Mouse (Mus musculus): ENCODE data around the gene Usp36. TPM values are rescaled to one million over a fixed set of nuclear protein-coding genes. Genes with fewer than 3 reads are reported as not detected.

The Usp36 gene
- polyA plus RNA-seq (2012; ENCODE audit: insufficient read depth, low replicate concordance) = 14.8 and 17.4 TPM in 2 replicates

DNA sequence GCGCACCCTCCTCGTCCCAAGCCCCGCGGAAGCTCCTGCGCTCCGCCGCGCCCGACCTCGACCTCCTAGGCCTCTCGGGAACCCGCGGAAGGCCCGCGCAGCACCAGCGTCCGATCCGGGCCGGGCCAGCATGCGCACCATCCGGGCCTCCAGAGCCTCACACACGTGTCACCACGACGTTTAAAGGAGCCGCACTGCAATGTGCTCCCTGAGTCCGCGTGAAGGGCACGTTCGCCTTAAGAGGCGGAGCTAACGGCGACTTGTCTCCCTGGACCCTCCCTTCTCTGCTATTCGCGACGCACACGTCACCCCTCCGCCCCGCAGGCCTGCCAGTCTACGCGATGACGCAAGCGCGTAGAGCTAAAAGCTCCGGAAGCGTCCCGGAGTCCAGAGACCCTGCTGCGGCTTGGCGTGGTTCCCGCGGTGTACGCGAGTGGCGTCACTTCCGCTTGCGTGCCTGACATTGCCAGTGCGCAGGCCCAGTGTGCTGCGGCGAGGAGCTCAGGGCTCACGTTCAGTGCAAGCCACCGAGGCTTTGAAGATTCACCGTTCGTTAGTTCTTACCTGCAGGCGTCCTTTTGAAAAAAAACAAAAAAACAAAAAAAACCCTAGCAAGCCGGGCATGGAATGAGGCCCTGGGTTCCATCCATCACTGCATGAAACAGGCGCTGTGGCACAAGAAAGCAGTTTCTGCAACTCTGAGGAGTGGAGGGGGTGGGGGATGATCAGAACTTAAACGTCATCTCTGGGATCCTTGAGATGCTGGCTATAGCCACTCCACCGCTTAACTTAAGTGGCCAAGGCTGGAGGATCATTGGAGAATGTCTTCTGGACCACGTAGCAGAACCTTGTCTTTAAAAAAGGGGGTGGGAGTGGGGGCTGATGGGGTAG, at the start of gene Usp36:
Gene Usp36 (minus strand): TSS at position 246 of the 891 bp plus-strand sequence.
- TF ChIP-seq GATA1 (IDR thresholded peaks at IDR 0.05; ENCODE audit: borderline replicate concordance, low read length) = no peak
- peak; percentile 71 for TF ChIP-seq FLI1 (IDR thresholded peaks at IDR 0.05; ENCODE audit: low read length)
- Histone ChIP-seq H3K27me3 (replicated peaks) (peaks cover 13% of the 10 kb centered on the region), H3K4me3 (replicated peaks) (peak within 1 kb of the TSS; percentile 100), H3K36me3 (replicated peaks; ENCODE audit: low read length) (peaks cover 27% of the 10 kb centered on the region), H3K4me1 (peaks cover 44% of the 10 kb centered on the region), H3K9me3 (peaks cover 11% of the 10 kb centered on the region)

DNA sequence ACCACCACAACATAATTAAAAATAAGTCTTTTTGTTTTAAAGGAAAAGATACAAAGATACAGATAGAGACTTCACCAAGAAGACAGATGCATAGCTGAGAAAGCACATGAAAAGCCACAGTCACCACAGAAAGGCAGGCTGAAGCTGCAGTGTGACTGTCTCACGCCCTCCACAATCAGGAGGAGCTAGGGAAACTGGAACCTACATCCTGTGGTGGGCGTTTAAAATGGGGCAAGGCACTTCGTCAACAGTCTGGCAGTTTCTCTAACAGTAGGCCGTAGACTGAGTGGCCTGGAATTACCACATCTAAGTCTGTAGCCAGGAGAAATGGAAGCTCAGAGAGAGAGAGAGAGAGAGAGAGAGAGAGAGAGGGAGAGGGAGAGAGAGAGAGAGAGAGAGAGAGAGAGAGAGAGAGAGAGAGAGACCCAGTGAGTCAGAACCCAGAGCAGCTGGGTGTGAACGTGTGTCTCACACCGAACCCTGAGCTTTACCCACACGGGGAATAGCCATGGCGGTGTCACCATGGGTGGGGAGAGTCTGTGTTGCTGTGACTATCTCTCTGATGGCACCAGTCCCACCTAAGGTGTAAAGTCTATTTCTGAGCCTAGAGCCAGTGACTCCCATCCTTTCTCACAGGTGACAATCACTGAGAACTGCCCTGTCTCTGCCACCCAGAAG, 47.6 kb upstream of the Usp36 start:
- Histone ChIP-seq H3K4me1 (peaks cover 5% of the 10 kb centered on the region), H3K27me3 (replicated peaks) (peaks cover 80% of the 10 kb centered on the region), H3K9me3 (no peaks in the 10 kb centered on the region), H3K36me3 (replicated peaks; ENCODE audit: low read length) (no peaks in the 10 kb centered on the region), H3K4me3 (replicated peaks) (no peak overlapping the region)
- TF ChIP-seq FLI1 (IDR thresholded peaks at IDR 0.05; ENCODE audit: low read length) = no peak
- TF ChIP-seq GATA1 (IDR thresholded peaks at IDR 0.05; ENCODE audit: borderline replicate concordance, low read length) = no peak

DNA sequence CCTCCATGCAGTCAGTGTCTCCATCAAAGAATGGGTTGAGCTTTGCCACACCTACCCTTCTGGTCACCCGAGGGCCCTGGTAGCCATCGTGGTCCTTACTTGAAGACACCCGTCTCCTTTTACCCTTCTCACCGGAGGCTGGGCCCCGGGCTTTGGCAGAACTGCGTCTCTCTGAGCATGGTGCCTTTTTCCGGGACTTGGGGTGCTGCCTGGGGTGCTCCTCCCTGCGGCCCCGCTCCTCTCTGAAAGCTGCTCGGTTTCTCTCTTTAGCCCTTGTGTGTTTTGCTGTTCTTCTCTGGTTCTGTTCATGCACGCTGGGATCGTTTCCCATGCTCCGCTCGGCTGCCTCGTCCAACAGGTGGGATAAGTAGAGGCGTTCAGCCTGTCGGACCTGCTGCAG, 43.4 kb upstream of the Usp36 start:
- TF ChIP-seq GATA1 (IDR thresholded peaks at IDR 0.05; ENCODE audit: borderline replicate concordance, low read length) (no peak), FLI1 (IDR thresholded peaks at IDR 0.05; ENCODE audit: low read length) (no peak)
- H3K4me1 ChIP-seq = peaks cover 5% of the 10 kb centered on the region
- no peaks in the 10 kb centered on the region for H3K36me3 ChIP-seq (replicated peaks; ENCODE audit: low read length)
- no peak overlapping the region for H3K4me3 ChIP-seq (replicated peaks)
- peaks cover 69% of the 10 kb centered on the region for H3K27me3 ChIP-seq (replicated peaks)
- H3K9me3 ChIP-seq = no peaks in the 10 kb centered on the region

DNA sequence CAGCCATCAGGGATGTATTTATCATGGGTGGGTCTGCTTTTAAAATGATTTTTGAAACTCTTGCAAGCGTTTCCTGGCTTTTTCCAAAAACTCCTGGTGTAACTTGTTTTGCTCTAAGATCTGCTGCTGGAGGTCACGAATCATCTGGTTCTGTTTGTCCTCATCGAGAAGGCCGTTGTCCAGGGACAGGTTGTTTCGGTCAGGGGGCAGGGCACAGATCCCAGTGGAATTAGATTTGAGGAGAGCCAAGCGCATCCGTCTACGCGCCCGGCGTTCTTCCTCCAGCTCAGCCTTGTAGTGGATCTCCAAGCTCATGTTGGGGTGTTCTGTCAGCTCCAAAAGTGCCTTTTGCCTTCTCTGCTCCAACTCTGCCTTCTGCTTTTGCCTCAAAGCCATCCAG, 42.3 kb upstream of the Usp36 start:
- Histone ChIP-seq H3K36me3 (replicated peaks; ENCODE audit: low read length) (no peaks in the 10 kb centered on the region), H3K27me3 (replicated peaks) (peaks cover 70% of the 10 kb centered on the region), H3K9me3 (no peaks in the 10 kb centered on the region), H3K4me1 (peaks cover 2% of the 10 kb centered on the region; the same call in 1 of the 2 replicates), H3K4me3 (replicated peaks) (no peak overlapping the region)
- no peak for TF ChIP-seq GATA1 (IDR thresholded peaks at IDR 0.05; ENCODE audit: borderline replicate concordance, low read length)
- TF ChIP-seq FLI1 (IDR thresholded peaks at IDR 0.05; ENCODE audit: low read length) = no peak

DNA sequence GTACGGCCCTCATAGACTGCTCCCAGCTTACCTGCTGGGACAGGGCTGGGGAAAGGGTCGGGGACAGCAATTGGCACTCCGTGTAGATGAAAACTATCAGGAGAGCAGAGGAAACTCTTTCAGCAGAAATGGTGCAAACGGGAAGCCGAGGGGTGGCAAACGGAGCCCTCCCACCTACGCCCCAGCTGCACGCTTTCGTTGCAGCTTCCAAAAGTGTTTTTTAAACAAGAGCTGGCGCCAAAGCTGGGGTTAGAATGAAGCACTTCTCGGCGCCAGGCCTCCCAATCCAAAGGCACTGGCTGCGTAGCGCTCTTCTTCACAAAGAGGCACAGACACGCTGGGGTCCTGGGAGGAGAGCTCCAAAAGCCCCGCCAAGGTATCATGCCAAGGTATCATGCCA, 40.7 kb upstream of the Usp36 start:
- TF ChIP-seq FLI1 (IDR thresholded peaks at IDR 0.05; ENCODE audit: low read length) (no peak), GATA1 (IDR thresholded peaks at IDR 0.05; ENCODE audit: borderline replicate concordance, low read length) (no peak)
- Histone ChIP-seq H3K4me3 (replicated peaks) (no peak overlapping the region), H3K9me3 (no peaks in the 10 kb centered on the region), H3K36me3 (replicated peaks; ENCODE audit: low read length) (no peaks in the 10 kb centered on the region), H3K27me3 (replicated peaks) (peaks cover 76% of the 10 kb centered on the region), H3K4me1 (no peaks in the 10 kb centered on the region)

DNA sequence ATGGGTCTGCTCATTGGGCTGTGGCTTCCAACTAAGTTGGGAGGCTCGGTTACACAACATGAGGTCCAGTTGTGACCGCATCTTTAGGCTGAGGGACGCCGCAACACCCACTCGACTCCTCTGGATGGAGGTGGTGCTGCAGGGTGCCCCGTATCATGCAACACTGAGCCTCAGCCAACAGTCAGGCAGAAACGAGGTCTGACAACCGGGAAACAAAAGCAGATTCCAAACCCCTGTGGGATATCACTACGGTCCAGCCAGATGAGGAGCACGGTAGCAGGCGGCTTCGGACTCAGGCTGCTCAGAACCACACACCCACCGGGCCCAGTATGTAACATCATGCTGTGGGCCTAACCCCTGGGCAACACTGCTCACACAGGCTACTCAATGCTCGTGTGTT, 40.3 kb upstream of the Usp36 start:
- Histone ChIP-seq H3K27me3 (replicated peaks) (peaks cover 79% of the 10 kb centered on the region), H3K36me3 (replicated peaks; ENCODE audit: low read length) (no peaks in the 10 kb centered on the region), H3K4me1 (no peaks in the 10 kb centered on the region), H3K9me3 (no peaks in the 10 kb centered on the region), H3K4me3 (replicated peaks) (no peak overlapping the region)
- no peak for TF ChIP-seq GATA1 (IDR thresholded peaks at IDR 0.05; ENCODE audit: borderline replicate concordance, low read length)
- TF ChIP-seq FLI1 (IDR thresholded peaks at IDR 0.05; ENCODE audit: low read length) = no peak

DNA sequence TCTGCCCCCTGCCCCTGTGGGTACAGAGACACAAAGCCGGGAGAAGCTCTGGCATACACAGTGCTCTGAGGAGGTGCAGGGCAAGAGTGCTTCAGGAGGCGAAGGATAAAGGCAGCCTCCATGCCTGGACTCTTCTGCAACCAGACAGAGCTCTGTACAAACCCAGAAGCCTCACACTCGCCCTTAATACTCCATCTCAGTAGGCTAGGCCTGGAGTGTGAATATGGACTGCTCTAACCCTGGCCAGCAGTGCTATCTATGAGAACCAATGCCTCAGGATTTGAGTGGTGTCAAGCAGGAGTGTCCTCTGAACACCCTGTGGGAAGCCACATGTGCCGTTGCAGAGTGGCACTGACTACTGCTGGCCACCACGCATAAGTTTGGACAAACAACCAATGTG, 38.9 kb upstream of the Usp36 start:
- no peaks in the 10 kb centered on the region for H3K9me3 ChIP-seq
- H3K4me1 ChIP-seq = peaks cover 8% of the 10 kb centered on the region
- TF ChIP-seq GATA1 (IDR thresholded peaks at IDR 0.05; ENCODE audit: borderline replicate concordance, low read length) (no peak), FLI1 (IDR thresholded peaks at IDR 0.05; ENCODE audit: low read length) (no peak)
- no peaks in the 10 kb centered on the region for H3K36me3 ChIP-seq (replicated peaks; ENCODE audit: low read length)
- peaks cover 81% of the 10 kb centered on the region for H3K27me3 ChIP-seq (replicated peaks)
- no peak overlapping the region for H3K4me3 ChIP-seq (replicated peaks)

DNA sequence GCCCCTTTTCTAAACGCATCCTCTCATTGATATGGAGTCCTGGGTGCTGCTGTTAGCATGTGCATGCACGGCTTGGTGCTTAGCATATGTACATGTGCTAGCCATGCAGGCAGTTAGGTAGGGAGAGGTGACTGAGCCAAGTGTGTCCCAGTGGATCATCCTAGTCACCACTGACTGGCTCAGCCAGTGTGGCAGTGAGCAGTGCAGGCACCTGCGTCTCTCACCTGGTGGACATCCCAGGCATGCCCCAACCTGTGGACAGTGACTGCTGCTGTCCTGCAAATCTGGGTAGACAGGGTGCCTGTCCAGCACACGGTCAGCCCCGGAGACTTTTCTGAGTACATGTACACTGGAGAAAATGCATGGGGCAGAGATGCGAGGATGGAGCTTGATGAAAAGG, 38.5 kb upstream of the Usp36 start:
- Histone ChIP-seq H3K27me3 (replicated peaks) (peaks cover 81% of the 10 kb centered on the region), H3K4me1 (peaks cover 9% of the 10 kb centered on the region), H3K9me3 (no peaks in the 10 kb centered on the region), H3K4me3 (replicated peaks) (peak overlapping the region; percentile 40), H3K36me3 (replicated peaks; ENCODE audit: low read length) (no peaks in the 10 kb centered on the region)
- TF ChIP-seq FLI1 (IDR thresholded peaks at IDR 0.05; ENCODE audit: low read length) (no peak), GATA1 (IDR thresholded peaks at IDR 0.05; ENCODE audit: borderline replicate concordance, low read length) (no peak)

DNA sequence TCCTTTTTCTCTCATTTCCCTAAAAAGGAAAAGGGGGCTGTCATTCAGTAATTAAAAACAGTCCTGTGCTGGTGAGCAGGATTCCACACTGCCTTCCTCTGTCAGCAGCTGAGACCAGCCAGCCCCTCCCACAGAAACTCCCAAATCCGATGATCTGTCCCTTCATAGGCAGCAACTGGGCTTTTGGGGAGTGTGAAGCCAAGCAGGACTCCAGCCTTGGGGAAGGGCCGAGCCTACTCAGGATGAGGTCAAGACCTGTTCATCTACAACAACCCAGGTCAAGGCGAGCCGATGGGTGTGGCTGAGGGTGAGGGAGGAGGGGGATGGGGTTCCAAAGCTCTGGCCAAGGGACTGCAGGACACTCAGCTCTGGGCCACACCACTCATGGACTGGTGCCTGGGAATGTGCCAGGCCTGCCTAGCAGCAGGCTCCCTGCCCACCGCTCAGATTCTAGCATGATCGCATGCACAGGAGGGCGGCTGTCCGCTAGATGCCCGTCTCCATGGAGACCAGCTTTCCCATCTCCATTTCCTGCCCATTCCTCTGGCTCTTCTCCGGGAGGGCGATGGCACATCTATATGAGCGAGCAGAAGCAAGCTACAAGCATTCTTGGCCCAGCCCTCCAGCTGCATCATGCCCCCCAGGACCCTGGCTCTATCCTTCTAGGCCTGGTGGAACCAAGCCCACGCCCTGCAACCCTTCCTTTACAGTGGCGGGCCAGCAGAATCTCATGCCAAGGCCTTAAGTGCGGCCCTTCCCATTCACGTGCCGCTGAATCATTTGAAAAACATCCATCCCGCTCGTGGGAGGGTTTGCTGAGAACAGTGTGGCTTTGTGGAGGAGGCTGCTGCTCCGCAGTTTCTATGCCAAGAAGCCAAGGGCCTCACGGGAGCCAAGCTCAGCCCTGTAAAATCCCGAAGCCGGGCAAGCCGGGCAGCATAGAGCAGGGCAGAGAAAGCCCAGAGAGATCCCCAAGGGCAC, 37.2 kb upstream of the Usp36 start:
- Histone ChIP-seq H3K4me3 (replicated peaks) (no peak overlapping the region), H3K4me1 (peaks cover 9% of the 10 kb centered on the region), H3K9me3 (no peaks in the 10 kb centered on the region), H3K36me3 (replicated peaks; ENCODE audit: low read length) (no peaks in the 10 kb centered on the region), H3K27me3 (replicated peaks) (peaks cover 81% of the 10 kb centered on the region)
- TF ChIP-seq GATA1 (IDR thresholded peaks at IDR 0.05; ENCODE audit: borderline replicate concordance, low read length) = no peak
- no peak for TF ChIP-seq FLI1 (IDR thresholded peaks at IDR 0.05; ENCODE audit: low read length)
